Mouse (Mus musculus) liver, embryonic 14.5 days (tissue): ENCODE results near the gene Cabp2. TPM values are rescaled to one million over a fixed set of nuclear protein-coding genes. Genes with fewer than 3 reads are reported as not detected.

Experiments
- ATAC-seq: fragments of 200-750 bp; cut with Nextera tagmentation; 2 replicates; pipeline ENCODE4 v1.8.0; 2017; ENCODE audit warnings: moderate number of reproducible peaks, mild to moderate bottlenecking, moderate library complexity; ENCODE audit not compliant: insufficient read depth
- DNase-seq, 3 experiments: peaks; one replicate each; pipeline ENCODE4 v3.0.0-alpha.2; 2012 to 2013; ENCODE audit warnings: low read depth in 3 of 3, low spot score in 3 of 3
- H3K27ac ChIP-seq: fragments of 300-500 bp; sonication (generic); 2 replicates; pipeline ENCODE4 v1.5.1; 2014; ENCODE audit warnings: moderate library complexity, mild to moderate bottlenecking, control low read depth, inconsistent platforms
- H3K27me3 ChIP-seq: fragments of 300-500 bp; sonication (generic); 2 replicates; pipeline ENCODE4 v1.6.1; 2014; ENCODE audit warnings: mild to moderate bottlenecking, low read length, moderate library complexity; ENCODE audit not compliant: control insufficient read depth, insufficient read depth
- H3K36me3 ChIP-seq: fragments of 300-500 bp; sonication (generic); replicated peaks from 2 replicates; pipeline ENCODE4 v1.6.1; 2014; ENCODE audit warnings: low read depth; ENCODE audit not compliant: control insufficient read depth, insufficient read depth
- H3K4me1 ChIP-seq, 2 experiments: fragments of 200-500 bp in 1 of 2; fragments of 300-500 bp in 1 of 2; sonication (generic) in 1 of 2; replicated peaks; 2 replicates each; pipeline ENCODE4 v1.6.1; 2012 to 2014; ENCODE audit warnings: antibody characterized with exemption in 1 of 2, inconsistent platforms in 1 of 2, low read length in 1 of 2; ENCODE audit not compliant: control insufficient read depth in 2 of 2, insufficient read depth in 2 of 2
- H3K4me2 ChIP-seq: fragments of 300-500 bp; sonication (generic); 2 replicates; pipeline ENCODE4 v1.6.1; 2014; ENCODE audit warnings: low read depth, mild to moderate bottlenecking, control low read depth, moderate library complexity
- H3K4me3 ChIP-seq, 2 experiments: fragments of 200-500 bp in 1 of 2; fragments of 300-500 bp in 1 of 2; sonication (generic) in 1 of 2; 2 replicates each; pipeline ENCODE4 v1.5.1; 2012 to 2014; ENCODE audit warnings: low read depth in 2 of 2, low read length in 2 of 2, mild to moderate bottlenecking in 2 of 2, control low read depth in 1 of 2, inconsistent platforms in 1 of 2, moderate library complexity in 1 of 2; ENCODE audit not compliant: insufficient read depth in 1 of 2
- H3K9ac ChIP-seq: fragments of 300-500 bp; sonication (generic); replicated peaks from 2 replicates; pipeline ENCODE4 v1.6.1; 2014; ENCODE audit warnings: mild to moderate bottlenecking, control low read depth, moderate library complexity
- H3K9me3 ChIP-seq: fragments of 300-500 bp; sonication (generic); 2 replicates; pipeline ENCODE4 v1.6.1; 2016; ENCODE audit warnings: low read length, mixed read lengths; ENCODE audit not compliant: control insufficient read depth
- CTCF ChIP-seq: IDR thresholded peaks from 2 replicates; pipeline ENCODE4 v1.5.1; 2016; ENCODE audit warnings: antibody characterized with exemption, low read depth, control low read depth
- EP300 ChIP-seq: IDR thresholded peaks from 2 replicates; pipeline ENCODE4 v1.6.1; 2016; ENCODE audit warnings: antibody characterized with exemption, low read depth
- WGBS: fragments of 180-500 bp; shearing (Covaris S2); extraction: QIAGEN DNeasy Blood & Tissue Kit; methylation state at CpG from one replicate; pipeline ENCODE4 v1.1.7; 2014; ENCODE audit not compliant: insufficient replicate concordance; 5-methylcytosine and 5-hydroxymethylcytosine counted together
- polyA plus RNA-seq, 2 experiments: library from polyadenylated mRNA; depleted of rRNA in 1 of 2; stranded (reverse) in 1 of 2; unstranded in 1 of 2; fragments of >200 nt; fragmentation: Nextera tagmentation in 1 of 2; extraction: Ambion mirVana in 1 of 2; gene quantifications; 2 replicates each; pipeline versions ENCODE4 v1.2.1 to v1.2.3; 2012 to 2014

Cabp2 gene
- polyA plus RNA-seq, 2 experiments, result 0.16 to 0.44 TPM

DNA sequence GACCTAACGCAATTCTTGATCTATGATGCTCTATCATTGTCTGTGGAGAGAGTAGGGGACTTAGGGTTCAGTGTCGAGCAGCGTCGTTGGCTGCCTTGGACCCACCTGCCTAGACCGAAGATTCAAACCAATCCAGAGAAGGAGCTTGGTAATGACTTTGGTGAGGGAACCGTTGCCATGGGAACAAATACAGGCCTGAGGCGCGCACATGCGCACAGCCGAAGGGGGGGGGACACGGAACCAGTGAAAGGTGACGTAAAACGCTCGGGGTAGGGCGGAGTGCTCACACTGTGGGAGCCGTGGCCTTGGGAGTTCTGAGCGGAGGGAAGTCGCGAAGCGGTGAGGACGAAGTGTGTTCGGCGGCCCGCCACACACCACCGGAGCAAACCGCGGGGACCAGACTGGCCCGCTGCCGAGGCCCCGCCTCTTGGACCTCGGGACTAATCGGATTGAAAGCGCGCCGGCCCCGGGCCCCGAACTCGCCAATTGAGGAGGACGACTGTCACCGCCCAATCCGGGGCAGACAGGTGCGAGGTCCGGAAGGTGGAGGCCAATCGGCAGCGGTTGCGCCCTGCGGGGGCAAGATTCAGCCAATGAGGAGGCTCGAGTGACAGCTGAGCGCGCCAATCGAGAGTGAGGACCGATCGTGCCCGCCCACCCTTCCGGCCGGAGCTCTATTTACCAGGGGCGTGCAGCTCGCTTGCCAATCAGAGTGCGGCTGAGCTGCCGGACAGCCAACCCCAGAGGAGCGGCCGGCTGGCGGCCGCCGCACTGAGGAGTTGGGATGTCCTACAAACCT, 15.5 kb downstream of the Cabp2 start, which contains the start of gene Cdk2ap2:
Cdk2ap2 (plus strand) TSS at position 541 of the 799 bp plus-strand sequence.
- DNase-seq (peak; percentile 98), ATAC-seq (peak; percentile 91)
- Histone ChIP-seq H3K9ac (peak within 1 kb of the TSS; percentile 84), H3K4me2 (peak within 1 kb of the TSS; percentile 98), H3K36me3 (no peaks in the 10 kb centered on the region), H3K27me3 (peaks cover 20% of the 10 kb centered on the region), H3K27ac (peak within 1 kb of the TSS; percentile 98), H3K4me3 (peak within 1 kb of the TSS; percentile 67 to 79), H3K4me1 (peaks cover 27 to 29% of the 10 kb centered on the region in 2 experiments), H3K9me3 (no peaks in the 10 kb centered on the region)
- WGBS, result under 1% methylated on average over 65 of the region's 65 CpGs
- TF ChIP-seq CTCF (no peak), EP300 (peak; percentile 61; the same call in 1 of the 2 replicates)

DNA sequence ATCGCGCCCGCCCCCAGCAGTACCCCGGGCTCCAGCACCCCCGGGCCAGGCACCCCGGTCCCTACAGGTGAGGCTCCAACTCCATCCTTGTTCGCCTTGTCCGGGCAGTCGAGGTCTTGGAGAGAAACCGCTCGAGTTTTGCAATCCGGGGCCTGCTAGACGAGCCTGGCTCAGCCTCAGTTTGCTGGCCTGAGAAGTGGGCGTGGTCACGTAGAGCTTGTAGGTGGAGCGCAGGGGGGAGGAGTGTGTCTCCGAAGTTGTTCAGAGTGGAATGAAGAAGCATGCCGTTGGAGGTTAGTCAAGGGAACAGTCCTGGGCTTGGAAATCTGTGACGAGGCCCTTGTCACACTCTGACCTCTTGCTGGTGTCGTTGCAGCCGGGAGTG, 16.1 kb downstream of the Cabp2 start:
- WGBS, result 1% methylated on average over 21 of the region's 21 CpGs
- H3K9me3 ChIP-seq, result no peaks in the 10 kb centered on the region
- peak overlapping the region; percentile 98 for H3K27ac ChIP-seq
- peak overlapping the region; percentile 98 for H3K4me2 ChIP-seq
- peaks cover 24% of the 10 kb centered on the region for H3K27me3 ChIP-seq
- H3K36me3 ChIP-seq, result no peaks in the 10 kb centered on the region
- peak overlapping the region; percentile 66 to 67 for H3K4me3 ChIP-seq
- H3K4me1 ChIP-seq, result peaks cover 26 to 29% of the 10 kb centered on the region in 2 experiments
- ATAC-seq, result peak; percentile 77
- peak overlapping the region; percentile 84 for H3K9ac ChIP-seq
- peak; percentile 85 to 88 (median 85) for DNase-seq
- no peak for TF ChIP-seq EP300
- TF ChIP-seq CTCF, result peak; percentile 11; the same call in 1 of the 2 replicates

DNA sequence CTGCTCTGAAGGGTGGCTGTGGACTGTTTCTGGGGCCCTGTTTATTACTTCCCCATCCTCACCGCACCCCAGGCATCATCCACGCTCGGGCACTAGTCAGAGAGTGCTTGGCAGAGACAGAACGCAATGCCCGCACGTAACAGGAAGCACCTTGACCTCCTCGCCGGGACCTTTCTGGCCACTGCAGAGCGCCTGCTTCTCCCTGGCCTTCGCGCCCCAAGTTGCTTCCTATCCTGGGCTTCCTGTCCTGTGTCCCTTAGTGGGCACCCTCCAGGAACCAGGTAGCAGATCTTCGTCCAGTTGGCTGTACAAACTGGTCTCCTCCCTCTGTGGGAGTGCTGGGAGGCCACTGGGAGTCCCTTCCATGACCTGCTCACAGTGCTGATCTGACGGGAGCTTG, 17.0 kb downstream of the Cabp2 start:
- Histone ChIP-seq H3K4me3 (peak overlapping the region; percentile 66 to 67; a peak in 3 of 4 replicates), H3K4me2 (peak overlapping the region; percentile 98), H3K4me1 (peaks cover 24 to 29% of the 10 kb centered on the region in 2 experiments), H3K27ac (no peak overlapping the region), H3K9ac (no peak overlapping the region), H3K36me3 (no peaks in the 10 kb centered on the region), H3K9me3 (no peaks in the 10 kb centered on the region), H3K27me3 (peaks cover 28% of the 10 kb centered on the region)
- ATAC-seq, result no peak
- 73% methylated on average over 13 of the region's 13 CpGs for WGBS
- TF ChIP-seq CTCF (no peak), EP300 (no peak)
- DNase-seq, result no peak

DNA sequence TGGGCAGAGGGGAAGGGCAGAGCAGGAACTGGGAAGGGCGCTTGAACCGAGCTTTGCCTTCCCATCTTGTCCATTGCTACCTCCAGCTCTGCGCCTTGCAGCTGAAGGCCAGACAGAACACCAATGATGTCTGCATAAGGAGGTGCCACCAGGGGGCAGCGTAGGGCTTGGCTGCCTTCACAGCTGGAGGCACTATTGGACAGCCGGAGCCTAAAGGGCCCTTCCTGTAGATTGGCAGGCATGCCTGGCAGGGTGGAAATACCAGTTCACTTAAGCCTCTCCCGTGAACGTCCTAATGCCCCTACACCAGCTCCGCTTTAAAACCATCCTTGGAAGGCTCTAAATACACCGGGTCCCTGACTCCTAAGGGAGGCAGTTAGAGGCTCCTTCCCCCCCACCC, 17.7 kb downstream of the Cabp2 start:
- H3K9me3 ChIP-seq, result no peaks in the 10 kb centered on the region
- no peak overlapping the region for H3K4me3 ChIP-seq
- H3K4me1 ChIP-seq, result peaks cover 24 to 29% of the 10 kb centered on the region in 2 experiments
- H3K9ac ChIP-seq, result peak overlapping the region; percentile 60
- ATAC-seq (no peak), DNase-seq (peak; percentile 82 to 86 (median 86))
- no peaks in the 10 kb centered on the region for H3K36me3 ChIP-seq
- H3K27ac ChIP-seq, result peak overlapping the region; percentile 46
- TF ChIP-seq CTCF, result peak; percentile 100
- no peak for TF ChIP-seq EP300
- peak overlapping the region; percentile 98 for H3K4me2 ChIP-seq
- H3K27me3 ChIP-seq, result peaks cover 28% of the 10 kb centered on the region
- whole genome bisulfite sequencing, result 5% methylated on average over 9 of the region's 9 CpGs
